Mouse (Mus musculus): Measurements from ENCODE around the gene Ryr1.
"Not testable (repeated sequence)": the region's sequence is repeated elsewhere in the genome, so short reads cannot be mapped to it uniquely, and the experiment has no call there.

Ryr1 gene

DNA sequence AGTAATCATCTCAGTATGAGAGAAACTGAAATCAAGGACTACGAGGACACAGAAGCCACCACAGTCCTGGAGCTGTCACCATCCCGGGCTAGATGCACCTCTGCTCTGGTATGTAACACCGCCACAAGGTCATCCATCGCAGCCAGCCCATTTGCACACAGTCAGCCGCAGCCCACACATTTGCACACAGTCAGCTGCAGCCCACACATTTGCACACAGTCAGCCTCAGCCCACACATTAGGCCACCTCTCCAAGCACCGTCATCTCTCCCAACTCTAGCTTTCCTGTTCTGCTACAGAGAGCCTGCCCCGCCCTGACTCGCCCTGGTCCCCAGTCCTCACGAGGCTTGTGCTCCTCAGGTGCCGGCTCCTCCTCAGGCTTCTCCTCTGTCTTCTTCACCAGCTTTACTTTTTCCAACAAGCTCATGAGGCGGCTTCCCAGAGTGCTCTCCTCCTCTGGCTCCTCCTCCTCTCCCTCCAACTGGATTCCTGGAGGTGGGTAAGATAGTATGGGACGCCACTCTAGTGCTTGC, 45.5 kb downstream of the Ryr1 start:
- DNase-seq (ENCODE audit: low spot score): no peak

- DNase-seq (ENCODE audit: low spot score): no peak
Observed at GRCm38 (mm10) chr7:29076977-29077376, 48.0 kb downstream of the Ryr1 start.

GRCm38 (mm10) chr7:29075208-29075607, 49.8 kb downstream of the Ryr1 start:
- no peak for DNase-seq (ENCODE audit: low spot score)

DNA sequence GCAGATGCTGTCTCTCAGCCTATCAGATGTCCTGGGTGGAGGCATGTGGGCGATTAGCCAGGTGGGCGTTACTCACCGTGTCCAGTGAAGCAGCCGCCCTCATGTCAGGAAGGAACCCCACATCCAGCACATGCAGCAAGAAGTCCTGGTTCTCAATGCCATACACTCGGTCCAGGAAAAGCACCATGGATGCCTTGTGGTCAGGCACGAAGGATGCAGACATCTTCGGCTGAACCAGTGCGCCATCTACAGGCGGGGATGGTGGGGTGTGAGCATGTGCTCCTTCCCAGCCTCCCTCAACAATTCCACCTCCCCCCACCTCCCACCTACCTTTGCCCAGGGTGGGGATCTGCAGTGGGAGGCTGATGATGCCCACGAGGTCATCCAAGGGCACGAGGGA, 52.3 kb downstream of the Ryr1 start:
- peak; percentile 77 for DNase-seq (ENCODE audit: low spot score)

DNA sequence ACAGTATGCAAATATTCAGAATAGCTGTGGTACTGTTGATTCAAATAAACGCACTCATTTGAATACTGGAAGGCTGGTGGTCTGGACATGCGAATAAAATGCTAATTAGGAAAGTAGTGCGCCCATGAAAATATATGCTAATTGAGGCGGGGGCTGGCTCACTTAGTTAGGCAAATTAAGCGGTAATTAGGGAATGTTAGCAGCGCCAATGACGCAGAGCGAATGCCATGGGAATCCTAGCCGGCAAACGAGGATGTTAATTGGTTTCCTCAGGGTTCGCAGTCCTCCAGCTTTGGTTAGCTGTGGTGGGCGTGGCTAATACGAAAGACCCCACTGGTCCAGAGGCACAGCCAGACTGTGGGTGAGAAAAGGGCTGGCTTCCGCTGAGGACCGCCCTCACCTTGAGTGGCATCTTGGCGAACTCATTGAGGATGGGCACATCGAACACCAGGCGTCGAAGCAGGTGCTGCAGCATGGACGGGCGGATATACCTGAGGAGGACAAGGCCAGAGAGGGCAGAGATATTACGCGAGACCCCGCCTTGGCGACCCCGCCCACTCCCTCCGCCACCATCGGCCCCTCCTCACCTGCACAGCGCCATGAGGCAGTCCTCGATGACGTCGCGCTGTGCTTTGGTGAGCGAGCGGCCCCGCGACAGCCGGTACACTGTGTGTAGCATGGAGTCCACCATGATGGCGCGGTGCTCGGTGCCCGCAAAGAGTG, 53.6 kb downstream of the Ryr1 start:
- DNase-seq (ENCODE audit: low spot score): peak; percentile 63

- DNase-seq (ENCODE audit: low spot score): no peak
Observed at GRCm38 (mm10) chr7:29070364-29071168, 54.4 kb downstream of the Ryr1 start.

GRCm38 (mm10) chr7:29067758-29068157, 57.2 kb downstream of the Ryr1 start:
- DNase-seq (ENCODE audit: low spot score): peak; percentile 71

- not testable (repeated sequence) for DNase-seq (ENCODE audit: low spot score)
Observed at GRCm38 (mm10) chr7:29063476-29063875, 61.5 kb downstream of the Ryr1 start.

- DNase-seq (ENCODE audit: low spot score): peak; percentile 70
Observed at GRCm38 (mm10) chr7:29061522-29062037, 63.4 kb downstream of the Ryr1 start.

DNA sequence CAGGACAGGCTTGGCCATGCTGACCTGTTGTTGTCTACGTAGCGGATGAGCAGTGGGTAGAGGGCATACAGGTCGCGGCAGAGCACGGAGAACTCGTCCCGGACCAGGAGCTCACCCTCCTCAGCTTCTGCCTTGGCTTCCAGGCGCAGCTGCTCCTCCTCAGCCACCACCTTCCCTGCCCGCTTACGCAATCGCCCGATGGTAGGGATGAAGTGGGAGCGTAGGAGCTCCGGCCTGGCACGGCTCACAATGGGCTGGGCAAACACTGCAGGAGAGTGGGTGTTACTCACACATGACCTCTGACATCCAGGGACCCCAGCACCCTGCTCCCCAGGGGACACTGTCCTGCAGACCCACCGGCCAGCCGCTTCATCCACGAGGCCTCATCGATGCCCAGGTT, 65.5 kb downstream of the Ryr1 start:
- DNase-seq (ENCODE audit: low spot score): no peak

DNA sequence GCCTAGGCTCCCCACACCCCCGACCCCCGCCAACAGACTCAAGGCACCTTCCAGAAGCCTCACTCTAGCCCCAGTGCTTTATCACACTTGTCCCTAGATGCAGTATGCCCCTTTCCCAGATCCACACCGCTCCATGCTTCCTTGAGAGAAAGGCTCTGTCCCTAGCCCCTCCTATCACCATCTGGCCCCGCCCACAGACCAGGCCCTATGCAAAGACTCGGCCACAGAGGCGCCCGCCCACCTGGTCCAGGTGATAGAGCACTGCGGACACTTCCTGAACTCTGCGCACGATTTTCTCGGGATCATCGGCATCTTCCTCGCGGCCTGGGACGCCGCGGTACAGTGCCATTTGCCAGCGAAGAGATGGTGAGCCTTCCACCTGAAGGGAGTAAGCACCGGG, 72.2 kb downstream of the Ryr1 start:
- DNase-seq (ENCODE audit: low spot score): peak; percentile 23

DNA sequence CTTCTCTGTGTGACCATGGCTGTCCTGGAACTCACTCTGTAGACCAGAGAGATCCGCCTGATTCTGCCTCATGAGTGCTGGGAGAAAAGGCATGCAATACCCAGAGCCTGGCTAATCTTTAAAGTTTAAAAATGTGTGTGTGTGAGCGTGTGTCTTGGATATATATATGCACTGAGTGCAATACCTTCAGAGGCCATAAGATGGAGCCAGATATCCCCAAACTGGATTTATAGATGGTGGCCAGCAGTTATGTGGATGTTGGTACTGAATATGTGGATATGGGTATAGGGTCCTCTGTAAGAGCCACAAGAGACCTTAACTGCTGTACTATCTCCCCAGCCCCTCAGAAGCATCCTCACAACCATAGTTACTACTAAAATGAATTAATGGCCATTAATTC, 74.2 kb downstream of the Ryr1 start:
- peak; percentile 28 for DNase-seq (ENCODE audit: low spot score)

- DNase-seq (ENCODE audit: low spot score): no peak
Observed at GRCm38 (mm10) chr7:29048615-29049014, 76.4 kb downstream of the Ryr1 start.

- no peak for DNase-seq (ENCODE audit: low spot score)
Observed at GRCm38 (mm10) chr7:29048070-29048469, 76.9 kb downstream of the Ryr1 start.

DNA sequence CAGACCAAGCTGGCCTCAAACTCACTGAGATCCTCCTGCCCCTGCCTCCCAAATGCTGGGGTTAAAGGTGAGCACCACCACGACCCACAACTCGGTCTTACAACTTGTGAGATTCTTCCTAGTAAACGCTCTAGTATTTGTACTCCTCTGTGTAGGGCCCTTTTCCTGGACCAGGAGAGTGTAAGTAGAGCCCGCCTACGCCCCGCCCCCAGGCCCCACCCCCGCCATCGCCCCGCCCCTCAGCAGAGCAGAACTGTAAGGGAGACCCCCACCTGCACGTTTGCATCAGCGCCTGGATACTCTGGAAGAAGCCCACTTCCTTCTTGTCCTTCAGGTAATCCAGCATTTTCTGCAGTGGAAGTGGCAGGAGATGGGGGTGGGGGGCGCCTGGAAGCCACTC, 78.4 kb downstream of the Ryr1 start:
- no peak for DNase-seq (ENCODE audit: low spot score)

GRCm38 (mm10) chr7:29044302-29044701, 80.7 kb downstream of the Ryr1 start:
- peak; percentile 60 for DNase-seq (ENCODE audit: low spot score)

DNA sequence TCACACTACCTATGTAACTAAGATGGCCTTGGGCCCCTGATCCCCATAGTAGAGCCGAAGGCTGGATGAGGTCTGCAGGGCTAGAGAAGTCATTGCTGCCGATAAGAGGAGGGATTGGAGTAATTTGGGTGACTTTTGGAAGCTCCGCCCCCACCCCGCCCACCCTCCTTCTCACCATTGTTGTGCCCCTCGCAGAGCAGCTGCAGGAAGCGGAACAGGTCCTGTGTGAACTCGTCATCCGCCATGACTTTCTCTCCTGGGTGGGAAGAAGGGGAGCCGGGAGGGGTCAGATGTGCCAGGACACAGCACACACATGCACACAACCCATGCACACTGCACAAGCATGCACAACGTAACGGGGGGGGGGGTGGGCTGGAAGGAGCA, 81.3 kb downstream of the Ryr1 start:
- no peak for DNase-seq (ENCODE audit: low spot score)

DNA sequence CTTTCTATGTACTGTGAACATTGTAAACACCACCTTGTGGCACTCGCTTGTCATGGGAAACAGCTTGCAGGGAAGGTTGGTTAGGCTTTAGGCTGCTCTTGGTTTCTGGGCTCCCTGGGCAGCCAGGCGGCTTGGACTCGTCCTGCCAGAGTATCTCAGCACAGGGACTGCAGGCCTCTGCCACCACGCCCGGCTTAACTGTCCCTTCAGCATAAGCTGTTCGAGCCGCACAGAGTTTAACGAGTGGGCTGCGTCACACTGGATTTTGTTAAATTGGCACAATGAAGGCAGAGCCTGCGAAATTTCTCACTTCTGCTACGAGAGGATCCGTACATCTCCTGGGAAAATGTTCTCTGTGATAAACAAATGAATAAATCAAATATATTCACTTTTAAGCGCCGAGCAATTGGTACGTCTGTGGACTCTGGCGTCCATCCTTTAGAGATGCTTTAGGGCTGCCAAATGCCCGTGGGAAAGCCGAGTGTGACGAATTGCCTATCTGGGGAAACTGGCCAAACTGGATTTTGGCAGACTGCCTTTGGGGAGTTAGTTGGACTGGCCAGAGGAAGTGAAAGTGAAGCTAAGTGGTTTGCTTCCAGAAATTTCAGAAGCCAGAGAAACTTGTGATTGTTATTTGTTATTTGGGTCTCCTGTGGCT, 81.8 kb downstream of the Ryr1 start:
- DNase-seq (ENCODE audit: low spot score): no peak

- DNase-seq (ENCODE audit: low spot score): no peak
Observed at GRCm38 (mm10) chr7:29041194-29041593, 83.8 kb downstream of the Ryr1 start.

- peak; percentile 79 for DNase-seq (ENCODE audit: low spot score)
Observed at GRCm38 (mm10) chr7:29039985-29040661, 84.9 kb downstream of the Ryr1 start.

DNA sequence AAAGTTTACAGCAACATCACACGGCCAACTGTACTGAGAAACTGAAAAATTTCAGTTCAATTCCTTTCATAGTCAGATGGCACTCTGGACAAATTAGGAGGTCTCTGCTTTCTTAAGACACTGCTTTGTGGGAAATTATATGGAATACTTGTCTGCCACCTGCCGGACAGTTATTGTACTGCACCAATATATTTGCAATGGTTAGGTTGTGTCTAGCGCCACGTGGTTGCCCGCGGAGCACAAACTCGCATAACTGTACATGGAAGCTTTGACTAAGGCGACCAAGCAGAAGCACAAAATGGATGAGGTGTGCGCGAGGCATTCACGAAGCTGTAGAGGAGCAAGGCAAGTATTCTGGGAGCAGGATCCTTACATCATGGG, 85.4 kb downstream of the Ryr1 start:
- peak; percentile 94 for DNase-seq (ENCODE audit: low spot score)

GRCm38 (mm10) chr7:29037261-29037660, 87.7 kb downstream of the Ryr1 start:
- no peak for DNase-seq (ENCODE audit: low spot score)
